Mouse (Mus musculus) bone marrow macrophage, adult 2 months (primary cell): ENCODE data around the gene Phactr1.

Experiments
- CTCF ChIP-seq: IDR thresholded peaks from 2 replicates; pipeline ENCODE4 v1.5.1; 2012; ENCODE audit warnings: low read depth, mild to moderate bottlenecking, low read length, moderate library complexity
- POLR2A ChIP-seq: IDR thresholded peaks from 2 replicates; pipeline ENCODE4 v1.6.1; 2012; ENCODE audit warnings: mild to moderate bottlenecking, low read depth, low read length, borderline replicate concordance

DNA sequence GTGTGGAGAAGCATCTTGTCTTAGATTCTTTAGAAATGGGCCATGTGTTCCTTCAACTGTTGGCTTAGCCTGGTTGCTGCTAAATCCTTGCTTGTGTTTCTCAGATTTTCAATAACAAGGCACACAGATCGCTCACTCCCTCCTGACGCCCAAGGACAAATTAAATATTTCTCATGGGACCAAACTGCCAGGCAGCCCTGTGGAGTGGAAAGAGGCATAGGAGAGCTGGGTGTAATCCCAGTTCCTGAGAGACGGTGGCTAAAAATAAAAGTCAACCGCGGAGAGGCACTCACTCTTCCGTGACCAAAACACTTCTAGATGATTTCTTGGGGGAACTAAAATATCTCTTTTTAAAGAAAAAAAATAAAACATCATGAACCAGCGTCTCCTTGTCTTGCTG lies 143.5 kb downstream of the Phactr1 start:
- TF ChIP-seq CTCF (no peak), POLR2A (no peak)
